Mouse (Mus musculus): Measurements from ENCODE around the gene Ikzf2. TPM values are rescaled to one million over a fixed set of nuclear protein-coding genes. Genes with fewer than 3 reads are reported as not detected.

The Ikzf2 gene
- polyA plus RNA-seq, 1 experiment from 2014 or later: 2.4 TPM

- Histone ChIP-seq H3K27ac (replicated peaks) (no peak overlapping the region), H3K36me3 (ENCODE audit: control insufficient read depth, insufficient read depth, low read length) (no peaks in the 10 kb centered on the region), H3K4me1 (replicated peaks; ENCODE audit: control insufficient read depth, insufficient read depth) (no peaks in the 10 kb centered on the region), H3K4me3 (ENCODE audit: low read depth, low read length) (no peak overlapping the region), H3K4me2 (replicated peaks; ENCODE audit: low read depth) (no peak overlapping the region), H3K9me3 (ENCODE audit: control insufficient read depth, low read length) (no peaks in the 10 kb centered on the region), H3K27me3 (ENCODE audit: control insufficient read depth, insufficient read depth, low read length) (no peaks in the 10 kb centered on the region), H3K9ac (ENCODE audit: low read length) (no peak overlapping the region)
- 15% methylated on average over 3 of the region's 3 CpGs for whole genome bisulfite sequencing
- ATAC-seq (ENCODE audit: low FRiP score, low TSS enrichment): no peak
- TF ChIP-seq CTCF (IDR thresholded peaks at IDR 0.05; ENCODE audit: low read depth) (no peak), EP300 (optimal IDR thresholded peaks at IDR 0.05) (no peak)
- DNase-seq (ENCODE audit: low spot score): no peak
Observed at GRCm38 (mm10) chr1:69604213-69604612, 82.8 kb downstream of the Ikzf2 start.

GRCm38 (mm10) chr1:69600954-69601353 lies 86.1 kb downstream of the Ikzf2 start:
- WGBS: 46% methylated on average over 1 of the region's 1 CpGs
- Histone ChIP-seq H3K4me1 (replicated peaks; ENCODE audit: control insufficient read depth, insufficient read depth) (no peaks in the 10 kb centered on the region), H3K4me3 (ENCODE audit: low read depth, low read length) (no peak overlapping the region), H3K27me3 (ENCODE audit: control insufficient read depth, insufficient read depth, low read length) (no peaks in the 10 kb centered on the region), H3K27ac (replicated peaks) (no peak overlapping the region), H3K4me2 (replicated peaks; ENCODE audit: low read depth) (no peak overlapping the region), H3K36me3 (ENCODE audit: control insufficient read depth, insufficient read depth, low read length) (no peaks in the 10 kb centered on the region), H3K9me3 (ENCODE audit: control insufficient read depth, low read length) (no peaks in the 10 kb centered on the region), H3K9ac (ENCODE audit: low read length) (no peak overlapping the region)
- DNase-seq (ENCODE audit: low spot score) (no peak), ATAC-seq (ENCODE audit: low FRiP score, low TSS enrichment) (no peak)
- no peak for TF ChIP-seq EP300 (optimal IDR thresholded peaks at IDR 0.05)
- no peak for TF ChIP-seq CTCF (IDR thresholded peaks at IDR 0.05; ENCODE audit: low read depth)

- Histone ChIP-seq H3K27me3 (ENCODE audit: control insufficient read depth, insufficient read depth, low read length) (no peaks in the 10 kb centered on the region), H3K27ac (replicated peaks) (no peak overlapping the region), H3K4me1 (replicated peaks; ENCODE audit: control insufficient read depth, insufficient read depth) (no peaks in the 10 kb centered on the region), H3K4me3 (ENCODE audit: low read depth, low read length) (no peak overlapping the region), H3K9ac (ENCODE audit: low read length) (no peak overlapping the region), H3K4me2 (replicated peaks; ENCODE audit: low read depth) (no peak overlapping the region), H3K36me3 (ENCODE audit: control insufficient read depth, insufficient read depth, low read length) (no peaks in the 10 kb centered on the region), H3K9me3 (ENCODE audit: control insufficient read depth, low read length) (no peaks in the 10 kb centered on the region)
- WGBS: 76% methylated on average over 12 of the region's 12 CpGs
- ATAC-seq (ENCODE audit: low FRiP score, low TSS enrichment) (no peak), DNase-seq (ENCODE audit: low spot score) (no peak)
- TF ChIP-seq EP300 (optimal IDR thresholded peaks at IDR 0.05): no peak
- TF ChIP-seq CTCF (IDR thresholded peaks at IDR 0.05; ENCODE audit: low read depth): no peak
Observed at GRCm38 (mm10) chr1:69599074-69599772, 87.8 kb downstream of the Ikzf2 start.

GRCm38 (mm10) chr1:69591889-69592288 lies 95.2 kb downstream of the Ikzf2 start:
- Histone ChIP-seq H3K9me3 (ENCODE audit: control insufficient read depth, low read length) (no peaks in the 10 kb centered on the region), H3K4me2 (replicated peaks; ENCODE audit: low read depth) (no peak overlapping the region), H3K9ac (ENCODE audit: low read length) (no peak overlapping the region), H3K36me3 (ENCODE audit: control insufficient read depth, insufficient read depth, low read length) (no peaks in the 10 kb centered on the region), H3K27ac (replicated peaks) (no peak overlapping the region), H3K4me3 (ENCODE audit: low read depth, low read length) (no peak overlapping the region), H3K27me3 (ENCODE audit: control insufficient read depth, insufficient read depth, low read length) (no peaks in the 10 kb centered on the region), H3K4me1 (replicated peaks; ENCODE audit: control insufficient read depth, insufficient read depth) (no peaks in the 10 kb centered on the region)
- 52% methylated on average over 6 of the region's 6 CpGs for WGBS
- DNase-seq (ENCODE audit: low spot score) (no peak), ATAC-seq (ENCODE audit: low FRiP score, low TSS enrichment) (no peak)
- no peak for TF ChIP-seq EP300 (optimal IDR thresholded peaks at IDR 0.05)
- TF ChIP-seq CTCF (IDR thresholded peaks at IDR 0.05; ENCODE audit: low read depth): no peak

GRCm38 (mm10) chr1:69591328-69591801 lies 95.7 kb downstream of the Ikzf2 start:
- Histone ChIP-seq H3K4me1 (replicated peaks; ENCODE audit: control insufficient read depth, insufficient read depth) (no peaks in the 10 kb centered on the region), H3K36me3 (ENCODE audit: control insufficient read depth, insufficient read depth, low read length) (no peaks in the 10 kb centered on the region), H3K9me3 (ENCODE audit: control insufficient read depth, low read length) (no peaks in the 10 kb centered on the region), H3K9ac (ENCODE audit: low read length) (0 out of 2 replicates have a peak overlapping the region, but pooled peaks have one; percentile 13), H3K4me3 (ENCODE audit: low read depth, low read length) (0 out of 2 replicates have a peak overlapping the region, but pooled peaks have one; percentile 2), H3K27ac (replicated peaks) (no peak overlapping the region), H3K27me3 (ENCODE audit: control insufficient read depth, insufficient read depth, low read length) (no peaks in the 10 kb centered on the region), H3K4me2 (replicated peaks; ENCODE audit: low read depth) (0 out of 2 replicates have a peak overlapping the region, but pooled peaks have one; percentile 5)
- ATAC-seq (ENCODE audit: low FRiP score, low TSS enrichment): no peak
- TF ChIP-seq EP300 (optimal IDR thresholded peaks at IDR 0.05) (no peak), CTCF (IDR thresholded peaks at IDR 0.05; ENCODE audit: low read depth) (no peak)
- WGBS: 37% methylated on average over 7 of the region's 7 CpGs
- peak; percentile 22 for DNase-seq (ENCODE audit: low spot score)

- H3K27ac ChIP-seq (replicated peaks): no peak overlapping the region
- no peaks in the 10 kb centered on the region for H3K9me3 ChIP-seq (ENCODE audit: control insufficient read depth, low read length)
- H3K27me3 ChIP-seq (ENCODE audit: control insufficient read depth, insufficient read depth, low read length): no peaks in the 10 kb centered on the region
- no peak for DNase-seq (ENCODE audit: low spot score)
- no peak overlapping the region for H3K9ac ChIP-seq (ENCODE audit: low read length)
- no peak for TF ChIP-seq EP300 (optimal IDR thresholded peaks at IDR 0.05)
- no peak for TF ChIP-seq CTCF (IDR thresholded peaks at IDR 0.05; ENCODE audit: low read depth)
- H3K4me1 ChIP-seq (replicated peaks; ENCODE audit: control insufficient read depth, insufficient read depth): no peaks in the 10 kb centered on the region
- H3K4me3 ChIP-seq (ENCODE audit: low read depth, low read length): no peak overlapping the region
- no peak overlapping the region for H3K4me2 ChIP-seq (replicated peaks; ENCODE audit: low read depth)
- WGBS: 43% methylated on average over 2 of the region's 2 CpGs
- no peak for ATAC-seq (ENCODE audit: low FRiP score, low TSS enrichment)
- no peaks in the 10 kb centered on the region for H3K36me3 ChIP-seq (ENCODE audit: control insufficient read depth, insufficient read depth, low read length)
Observed at GRCm38 (mm10) chr1:69585546-69585945, 101.5 kb downstream of the Ikzf2 start.
